Mouse (Mus musculus) small intestine, adult 2 months (tissue): ENCODE measurements around the gene Cmtm5. TPM values are rescaled to one million over a fixed set of nuclear protein-coding genes. Genes with fewer than 3 reads are reported as not detected.
"Not testable (repeated sequence)": the region's sequence is repeated elsewhere in the genome, so short reads cannot be mapped to it uniquely, and the experiment has no call there.

Experiments used
- H3K27ac ChIP-seq: fragments of 200-500 bp; 2 replicates; pipeline ENCODE4 v1.5.1; 2012; ENCODE audit warnings: low read depth, low read length, control low read depth, inconsistent platforms; ENCODE audit not compliant: insufficient read depth
- H3K27me3 ChIP-seq: fragments of 200-500 bp; 2 replicates; pipeline ENCODE4 v1.6.1; 2012; ENCODE audit warnings: mild to moderate bottlenecking, moderate library complexity, low read length, inconsistent platforms; ENCODE audit not compliant: control insufficient read depth, insufficient read depth
- H3K36me3 ChIP-seq: fragments of 200-500 bp; 2 replicates; pipeline ENCODE4 v1.6.1; 2012; ENCODE audit warnings: mild to moderate bottlenecking, low read length, control low read depth, inconsistent platforms; ENCODE audit not compliant: control insufficient read depth, insufficient read depth
- H3K4me1 ChIP-seq: fragments of 200-500 bp; 2 replicates; pipeline ENCODE4 v1.6.1; 2012; ENCODE audit warnings: low read length, inconsistent platforms, mixed read lengths; ENCODE audit not compliant: control insufficient read depth, insufficient read depth, insufficient read length
- H3K4me3 ChIP-seq: fragments of 200-500 bp; 2 replicates; pipeline ENCODE4 v1.5.1; 2012; ENCODE audit warnings: low read depth, mild to moderate bottlenecking, control low read depth, inconsistent platforms, low read length, moderate library complexity
- CTCF ChIP-seq: fragments of 200-500 bp; IDR thresholded peaks from 2 replicates; pipeline ENCODE4 v1.5.1; 2012; ENCODE audit warnings: low read depth, mild to moderate bottlenecking, control low read depth, inconsistent platforms, low read length, moderate library complexity, mixed read lengths; ENCODE audit not compliant: insufficient replicate concordance, insufficient read length; ENCODE audit errors: extremely low read depth
- POLR2A ChIP-seq: fragments of 200-500 bp; IDR thresholded peaks from 2 replicates; pipeline ENCODE4 v1.6.1; 2012; ENCODE audit warnings: low read depth, mild to moderate bottlenecking, control low read depth, inconsistent platforms, low read length, moderate library complexity
- WGBS: fragments of 180-500 bp; shearing (Covaris S2); methylation state at CpG from one replicate; pipeline ENCODE4 v1.1.7; 2018; 5-methylcytosine and 5-hydroxymethylcytosine counted together
- polyA plus RNA-seq: library from polyadenylated mRNA; depleted of rRNA; stranded (reverse); fragments of >200 nt; gene quantifications from 2 replicates; pipeline ENCODE4 v1.2.3, GENCODE M21; 2012; rRNA removed

The Cmtm5 gene
- polyA plus RNA-seq, 1 experiment = 0.46 TPM

GRCm38 (mm10) chr14:54974068-54974791 is 38.2 kb downstream of the Cmtm5 start:
- Histone ChIP-seq H3K27ac (no peak overlapping the region), H3K4me1 (no peaks in the 10 kb centered on the region), H3K27me3 (no peaks in the 10 kb centered on the region), H3K4me3 (no peak overlapping the region), H3K36me3 (no peaks in the 10 kb centered on the region)
- no peak for TF ChIP-seq POLR2A
- TF ChIP-seq CTCF = no peak
- 80% methylated on average over 6 of the region's 6 CpGs for WGBS

- H3K4me3 ChIP-seq = no peak within 1 kb of the TSS
- 64% methylated on average over 1 of the region's 1 CpGs for WGBS
- TF ChIP-seq CTCF = no peak
- TF ChIP-seq POLR2A = no peak
Measured at GRCm38 (mm10) chr14:54976633-54977032, 40.6 kb downstream of the Cmtm5 start, which contains the start of gene Gm17428. Gm17428 (plus strand) TSS chr14:54976933.

GRCm38 (mm10) chr14:54978664-54979063 is 42.6 kb downstream of the Cmtm5 start:
- WGBS = 89% methylated on average over 8 of the region's 8 CpGs
- TF ChIP-seq POLR2A (no peak), CTCF (no peak)

More at GRCm38 (mm10) chr14:54976633-54977032, 40.6 kb downstream of the Cmtm5 start, which contains the start of gene Gm17428:
- H3K36me3 ChIP-seq = no peaks in the 10 kb centered on the region
- H3K4me1 ChIP-seq = no peaks in the 10 kb centered on the region
- H3K27me3 ChIP-seq = no peaks in the 10 kb centered on the region
- no peak within 1 kb of the TSS for H3K27ac ChIP-seq

DNA sequence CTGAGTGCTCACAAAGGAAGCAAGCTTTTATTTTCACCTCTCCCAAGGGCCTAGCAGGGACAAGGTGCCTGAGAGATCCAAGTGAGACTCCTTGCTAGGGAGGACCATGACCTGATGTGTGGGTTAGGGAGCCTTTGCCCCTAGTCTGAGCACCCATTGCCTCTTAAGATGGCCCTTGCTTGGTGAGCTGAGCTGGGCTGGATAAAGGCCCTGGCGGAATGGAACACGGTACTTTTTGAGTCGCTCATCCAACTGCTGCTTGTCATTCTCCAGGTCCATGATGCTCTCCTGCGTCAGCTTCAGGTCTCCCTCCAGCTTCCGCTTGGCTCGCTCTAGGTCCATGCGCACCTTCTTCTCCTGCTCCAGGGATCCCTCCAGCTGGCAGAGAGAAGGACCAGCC is 45.9 kb downstream of the Cmtm5 start:
- no peak overlapping the region for H3K4me3 ChIP-seq
- no peaks in the 10 kb centered on the region for H3K36me3 ChIP-seq
- no peaks in the 10 kb centered on the region for H3K4me1 ChIP-seq
- TF ChIP-seq CTCF (no peak), POLR2A (no peak)
- WGBS = 94% methylated on average over 7 of the region's 7 CpGs
- no peak overlapping the region for H3K27ac ChIP-seq
- no peaks in the 10 kb centered on the region for H3K27me3 ChIP-seq

More at GRCm38 (mm10) chr14:54978664-54979063, 42.6 kb downstream of the Cmtm5 start:
- Histone ChIP-seq H3K27me3 (no peaks in the 10 kb centered on the region), H3K36me3 (no peaks in the 10 kb centered on the region), H3K27ac (no peak overlapping the region), H3K4me1 (no peaks in the 10 kb centered on the region), H3K4me3 (no peak overlapping the region)

DNA sequence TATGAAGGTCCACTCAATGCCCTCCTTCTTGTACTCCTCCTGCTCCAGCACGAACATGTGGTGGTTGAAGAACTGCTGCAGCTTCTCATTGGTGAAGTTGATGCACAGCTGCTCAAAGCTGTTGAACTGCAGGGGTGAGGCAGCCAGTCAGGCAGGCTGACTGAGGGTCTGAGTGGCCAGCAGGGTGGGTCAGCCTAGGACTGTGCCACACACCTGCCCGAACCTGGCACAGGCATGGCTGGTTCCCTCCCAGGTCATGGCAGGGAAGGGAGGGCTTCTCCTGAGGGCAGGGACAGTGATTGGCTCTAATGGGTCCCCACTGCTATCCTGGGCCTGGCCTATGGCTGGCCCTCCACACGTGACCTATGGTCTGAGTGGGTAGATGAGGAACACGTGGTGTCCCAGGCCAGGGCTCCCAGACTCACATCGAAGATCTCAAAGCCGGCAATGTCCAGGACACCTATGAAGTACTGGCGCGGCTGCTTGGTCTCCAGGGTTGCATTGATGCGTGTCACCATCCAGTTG is 52.4 kb downstream of the Cmtm5 start:
- 81% methylated on average over 9 of the region's 9 CpGs for WGBS
- not testable (repeated sequence) for H3K36me3 ChIP-seq

More for the DNA sequence above, 52.4 kb downstream of the Cmtm5 start:
- not testable (repeated sequence) for H3K27me3 ChIP-seq, H3K4me3 ChIP-seq, H3K27ac ChIP-seq, H3K4me1 ChIP-seq

Other genes with a start within 250 kb of the Cmtm5 start
- 32.5 and 76.4 TPM in 2 replicates for gene Acin1, start 249.3 kb upstream of the Cmtm5 start, polyA plus RNA-seq
- gene Gm29776, start 237.4 kb upstream of the Cmtm5 start, polyA plus RNA-seq = not detected in 2 replicates
- gene Cebpe, start 224.1 kb upstream of the Cmtm5 start, polyA plus RNA-seq = 4.2 and 4.4 TPM in 2 replicates
- 39.5 and 174 TPM in 2 replicates for gene Slc7a8, start 154.3 kb upstream of the Cmtm5 start, polyA plus RNA-seq
- not detected in 2 replicates for gene Rnf212b, start 122.1 kb upstream of the Cmtm5 start, polyA plus RNA-seq
- gene Homez, start 65.3 kb upstream of the Cmtm5 start, polyA plus RNA-seq = 1.1 and 2.0 TPM in 2 replicates
- 8.9 and 17.4 TPM in 2 replicates for gene Ppp1r3e, start 58.7 kb upstream of the Cmtm5 start, polyA plus RNA-seq
- 22.5 and 29.8 TPM in 2 replicates for gene Bcl2l2, start 52.9 kb upstream of the Cmtm5 start, polyA plus RNA-seq
- gene Gm20521, start 52.8 kb upstream of the Cmtm5 start, polyA plus RNA-seq = 5.8 and 12.4 TPM in 2 replicates
- gene Pabpn1, start 43.8 kb upstream of the Cmtm5 start, polyA plus RNA-seq = 19.7 and 36.0 TPM in 2 replicates
- 15.2 and 18.0 TPM in 2 replicates for gene Slc22a17, start 23.1 kb upstream of the Cmtm5 start, polyA plus RNA-seq
- 5.4 and 5.7 TPM in 2 replicates for gene Efs, start 10.1 kb upstream of the Cmtm5 start, polyA plus RNA-seq
- gene Il25, start 3.6 kb upstream of the Cmtm5 start, polyA plus RNA-seq = 0.53 and 1.1 TPM in 2 replicates
- gene Myh6, start 30.7 kb downstream of the Cmtm5 start, polyA plus RNA-seq = 0.10 TPM in 1 of 2 replicates, not detected in the other
- gene Gm17428, start 40.7 kb downstream of the Cmtm5 start, polyA plus RNA-seq = not detected in 2 replicates
- gene Myh7, start 58.4 kb downstream of the Cmtm5 start, polyA plus RNA-seq = 0.10 and 0.18 TPM in 2 replicates
- 3.9 and 8.4 TPM in 2 replicates for gene Ngdn, start 79.2 kb downstream of the Cmtm5 start, polyA plus RNA-seq
- gene Zfhx2, start 156.1 kb downstream of the Cmtm5 start, polyA plus RNA-seq = 2.2 and 4.2 TPM in 2 replicates
- gene Thtpa, start 158.5 kb downstream of the Cmtm5 start, polyA plus RNA-seq = 2.9 and 4.9 TPM in 2 replicates
- 48.4 and 80.7 TPM in 2 replicates for gene Ap1g2, start 170.3 kb downstream of the Cmtm5 start, polyA plus RNA-seq
- 0.65 and 0.72 TPM in 2 replicates for gene Jph4, start 180.7 kb downstream of the Cmtm5 start, polyA plus RNA-seq